Mouse (Mus musculus): ENCODE results near the gene Plekha4. TPM values are rescaled to one million over a fixed set of nuclear protein-coding genes. Genes with fewer than 3 reads are reported as not detected.
A peak's percentile ranks its signal among the peaks of the same experiment; 100 is the strongest.

Gene Plekha4
- polyA plus RNA-seq, 1 experiment from 2014 or later: 3.3 TPM

DNA sequence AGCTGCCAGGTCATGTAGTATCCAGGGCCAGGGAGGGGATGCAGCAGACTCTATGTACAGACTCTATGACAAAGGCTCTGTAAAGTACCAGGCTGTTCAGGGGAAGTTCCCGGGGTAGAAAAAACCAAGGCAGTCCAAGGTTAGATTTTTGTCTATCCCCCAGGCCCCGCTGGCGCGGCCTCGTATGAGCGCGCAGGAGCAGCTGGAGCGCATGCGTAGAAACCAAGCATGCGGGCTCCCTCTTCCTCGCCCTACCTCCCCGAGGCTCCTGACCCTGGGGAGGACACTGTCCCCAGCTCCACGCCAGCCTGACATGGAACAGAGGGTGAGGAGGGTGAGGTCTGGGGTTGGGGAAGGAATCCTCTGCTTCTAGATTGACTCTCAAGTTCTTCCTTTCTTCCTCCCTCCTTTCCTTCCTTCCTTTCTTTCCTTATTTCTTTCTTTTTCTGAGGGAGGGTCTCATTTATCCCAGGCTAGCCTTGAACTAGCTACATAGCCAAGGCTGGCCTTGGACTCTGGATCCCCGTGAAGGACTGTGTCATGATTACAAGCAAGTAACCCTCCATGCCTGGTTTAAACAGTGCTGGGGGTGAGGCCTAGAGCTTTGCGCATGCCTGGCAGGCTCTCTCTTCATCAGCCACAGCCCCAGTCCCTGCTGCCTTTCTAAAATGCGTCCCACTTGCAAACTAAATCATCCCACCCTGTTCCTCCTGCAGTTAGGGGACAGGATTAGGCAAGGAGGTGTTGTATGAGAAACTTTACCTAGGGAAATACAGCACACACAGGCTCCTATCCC, 23.7 kb downstream of the Plekha4 start:
- H3K9ac ChIP-seq: no peak overlapping the region
- no peaks in the 10 kb centered on the region for H3K4me1 ChIP-seq (replicated peaks)
- H3K9me3 ChIP-seq: no peaks in the 10 kb centered on the region
- no peak overlapping the region for H3K27ac ChIP-seq (replicated peaks)
- H3K4me3 ChIP-seq: no peak overlapping the region
- H3K4me2 ChIP-seq: no peak overlapping the region
- H3K27me3 ChIP-seq: no peaks in the 10 kb centered on the region
- no peak for ATAC-seq (ENCODE audit: low FRiP score, low read depth)
- H3K36me3 ChIP-seq: no peaks in the 10 kb centered on the region
- 87% methylated on average over 16 of the region's 16 CpGs for WGBS

DNA sequence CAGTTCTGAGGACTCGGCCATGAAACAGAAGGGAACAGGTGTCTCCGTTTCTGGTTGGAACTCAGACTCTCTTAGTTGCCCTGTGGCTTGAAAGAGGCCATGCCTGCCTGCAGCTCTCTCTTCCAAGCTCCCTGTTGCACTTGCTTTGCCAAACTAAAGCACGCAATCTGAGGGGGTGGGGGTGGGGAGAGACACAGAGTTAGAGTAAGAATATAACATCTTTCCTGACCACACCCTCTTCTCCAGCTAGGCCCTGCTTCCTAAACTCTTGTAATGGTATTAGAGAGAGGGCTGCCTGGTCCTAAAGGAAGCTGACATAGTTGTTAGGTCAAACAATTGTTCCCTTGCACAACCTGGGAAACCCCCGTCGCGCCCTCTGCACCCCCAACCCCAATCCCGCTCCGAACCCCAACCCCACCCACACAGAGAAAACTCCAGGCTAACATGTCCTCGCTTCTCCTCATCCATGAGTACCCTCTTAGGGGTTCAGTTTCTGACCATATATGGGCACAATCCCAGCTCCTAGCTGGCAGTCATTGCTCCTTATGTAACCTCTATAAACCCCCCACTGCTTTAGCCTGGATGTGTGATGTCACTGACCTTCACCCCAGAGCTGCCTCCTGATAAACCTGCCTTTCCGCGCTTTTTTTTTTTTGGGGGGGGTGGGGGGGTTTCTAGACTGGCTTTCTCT, 24.8 kb downstream of the Plekha4 start:
- Histone ChIP-seq H3K4me3 (no peak overlapping the region), H3K36me3 (no peaks in the 10 kb centered on the region), H3K27ac (replicated peaks) (no peak overlapping the region), H3K9ac (no peak overlapping the region), H3K9me3 (no peaks in the 10 kb centered on the region), H3K4me1 (replicated peaks) (no peaks in the 10 kb centered on the region), H3K4me2 (no peak overlapping the region), H3K27me3 (no peaks in the 10 kb centered on the region)
- ATAC-seq (ENCODE audit: low FRiP score, low read depth): no peak
- 79% methylated on average over 11 of the region's 11 CpGs for WGBS

DNA sequence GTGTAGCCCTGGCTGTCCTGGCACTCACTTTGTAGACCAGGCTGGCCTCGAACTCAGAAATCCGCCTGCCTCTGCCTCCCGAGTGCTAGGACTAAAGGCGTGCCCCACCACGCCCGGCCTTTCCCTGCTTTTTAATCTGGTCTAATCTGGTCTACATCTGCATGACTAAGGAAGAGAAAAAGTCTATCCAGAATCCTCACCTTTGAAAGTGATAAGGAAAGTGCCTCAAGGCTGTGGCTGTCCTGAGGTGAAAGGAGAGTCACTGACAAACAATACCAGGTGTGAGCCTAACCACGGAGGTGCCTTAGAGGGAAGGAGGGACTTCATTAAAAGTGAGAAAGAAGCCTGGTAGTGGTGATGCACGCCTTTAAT, 25.4 kb downstream of the Plekha4 start:
- 85% methylated on average over 8 of the region's 8 CpGs for WGBS

DNA sequence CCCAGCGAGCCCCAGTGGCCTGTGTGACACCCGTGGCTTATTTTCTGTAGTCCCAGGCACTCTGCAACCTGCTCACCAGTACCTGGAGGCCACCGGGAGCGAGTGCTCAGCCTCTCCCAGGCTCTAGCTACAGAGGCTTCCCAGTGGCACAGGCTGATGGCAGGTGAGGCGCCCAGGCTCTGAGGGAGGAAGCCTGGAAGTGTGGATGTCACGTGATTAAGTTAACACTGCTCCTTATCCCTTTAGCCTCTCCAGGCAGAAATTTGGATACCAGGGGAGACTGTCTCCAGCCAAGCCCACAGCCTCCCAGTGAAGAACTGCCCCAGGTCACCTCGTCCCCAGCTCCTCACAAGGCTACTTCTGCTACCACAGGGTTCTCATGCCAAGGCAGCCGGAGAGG, 27.4 kb downstream of the Plekha4 start:
- no peaks in the 10 kb centered on the region for H3K27me3 ChIP-seq
- no peaks in the 10 kb centered on the region for H3K4me1 ChIP-seq (replicated peaks)
- 72% methylated on average over 8 of the region's 8 CpGs for WGBS
- no peak overlapping the region for H3K4me2 ChIP-seq
- ATAC-seq (ENCODE audit: low FRiP score, low read depth): no peak
- H3K9me3 ChIP-seq: no peaks in the 10 kb centered on the region
- no peaks in the 10 kb centered on the region for H3K36me3 ChIP-seq
- H3K9ac ChIP-seq: no peak overlapping the region
- no peak overlapping the region for H3K27ac ChIP-seq (replicated peaks)
- no peak overlapping the region for H3K4me3 ChIP-seq

More for the DNA sequence above, 25.4 kb downstream of the Plekha4 start:
- ATAC-seq (ENCODE audit: low FRiP score, low read depth): no peak
- Histone ChIP-seq H3K9me3 (no peaks in the 10 kb centered on the region), H3K4me2 (no peak overlapping the region), H3K27me3 (no peaks in the 10 kb centered on the region), H3K4me3 (no peak overlapping the region), H3K4me1 (replicated peaks) (no peaks in the 10 kb centered on the region), H3K9ac (no peak overlapping the region), H3K27ac (replicated peaks) (no peak overlapping the region), H3K36me3 (no peaks in the 10 kb centered on the region)

DNA sequence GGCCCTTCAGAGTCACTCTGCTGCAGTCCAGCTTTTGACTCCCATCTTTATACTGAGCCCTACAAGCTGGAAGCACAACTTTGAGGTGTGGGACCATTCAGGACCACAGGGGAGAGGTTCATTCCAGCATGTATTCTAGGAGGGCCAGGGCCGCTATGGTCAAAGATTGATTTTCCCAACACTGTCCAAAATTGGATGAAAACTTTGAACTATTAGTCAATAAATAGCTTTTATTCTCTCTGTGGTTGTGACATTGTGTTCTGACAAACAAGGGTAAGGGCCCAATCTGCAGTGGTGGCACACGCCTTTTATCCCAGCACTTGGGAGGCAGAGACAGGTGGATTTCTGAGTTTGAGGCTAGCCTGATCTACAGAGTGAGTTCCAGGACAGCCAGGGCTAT, 27.9 kb downstream of the Plekha4 start:
- no peaks in the 10 kb centered on the region for H3K4me1 ChIP-seq (replicated peaks)
- no peaks in the 10 kb centered on the region for H3K9me3 ChIP-seq
- H3K4me3 ChIP-seq: no peak overlapping the region
- no peak overlapping the region for H3K4me2 ChIP-seq
- H3K9ac ChIP-seq: no peak overlapping the region
- no peak overlapping the region for H3K27ac ChIP-seq (replicated peaks)
- WGBS: 87% methylated on average over 2 of the region's 2 CpGs
- ATAC-seq (ENCODE audit: low FRiP score, low read depth): no peak
- no peaks in the 10 kb centered on the region for H3K36me3 ChIP-seq
- no peaks in the 10 kb centered on the region for H3K27me3 ChIP-seq

DNA sequence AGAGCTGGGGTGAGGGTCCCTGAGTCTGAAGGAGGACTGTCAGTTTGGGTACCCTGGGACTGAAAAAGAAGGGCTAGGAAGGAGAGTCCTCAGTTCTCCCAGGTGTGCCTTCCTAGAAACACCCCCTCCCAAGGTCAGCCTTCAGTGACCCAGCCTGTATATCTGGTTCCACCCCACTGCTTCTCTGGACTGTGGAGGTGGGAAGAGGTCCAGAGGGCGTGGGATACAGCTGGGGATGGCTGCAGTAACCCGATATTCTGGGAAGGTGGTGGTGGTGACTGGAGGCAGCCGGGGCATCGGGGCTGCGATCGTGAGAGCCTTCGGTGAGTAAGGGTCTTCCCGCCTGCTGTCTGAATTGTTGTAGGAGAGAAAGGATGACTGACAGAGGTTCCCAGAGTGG, 28.6 kb downstream of the Plekha4 start, which contains the start of gene Hsd17b14:
Gene Hsd17b14, plus strand, starts transcription at position 150 of the 400 bp plus-strand sequence.
- no peaks in the 10 kb centered on the region for H3K36me3 ChIP-seq
- H3K27ac ChIP-seq (replicated peaks): no peak within 1 kb of the TSS
- no peak for ATAC-seq (ENCODE audit: low FRiP score, low read depth)
- no peaks in the 10 kb centered on the region for H3K9me3 ChIP-seq
- no peaks in the 10 kb centered on the region for H3K4me1 ChIP-seq (replicated peaks)
- no peaks in the 10 kb centered on the region for H3K27me3 ChIP-seq
- H3K4me2 ChIP-seq: no peak within 1 kb of the TSS
- no peak within 1 kb of the TSS for H3K4me3 ChIP-seq
- WGBS: 56% methylated on average over 8 of the region's 8 CpGs
- H3K9ac ChIP-seq: no peak within 1 kb of the TSS

DNA sequence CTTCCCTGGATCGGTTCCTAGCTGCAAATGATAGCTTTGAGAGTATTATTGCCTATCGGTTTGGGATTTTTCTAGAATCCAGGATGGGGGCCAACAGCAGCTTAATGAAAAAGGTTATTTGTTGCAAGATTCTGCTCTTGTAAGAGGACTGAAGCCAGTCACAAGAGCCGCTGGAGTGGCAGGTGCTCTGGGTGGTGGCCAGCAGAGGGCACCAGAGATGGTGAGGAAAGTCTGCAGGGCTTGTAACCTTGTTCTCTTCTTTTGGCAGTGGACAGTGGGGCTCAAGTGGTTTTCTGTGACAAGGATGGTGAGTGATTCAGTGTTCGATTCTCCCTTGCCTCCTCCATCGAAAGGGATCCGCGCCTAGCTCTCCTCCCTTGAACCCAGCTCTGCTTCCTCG, 29.7 kb downstream of the Plekha4 start:
- ATAC-seq (ENCODE audit: low FRiP score, low read depth): no peak
- no peak overlapping the region for H3K9ac ChIP-seq
- no peak overlapping the region for H3K4me3 ChIP-seq
- H3K36me3 ChIP-seq: no peaks in the 10 kb centered on the region
- 0 out of 2 replicates have a peak, but pooled peaks cover under 1% of the 10 kb centered on the region for H3K4me1 ChIP-seq (replicated peaks)
- H3K27me3 ChIP-seq: no peaks in the 10 kb centered on the region
- no peaks in the 10 kb centered on the region for H3K9me3 ChIP-seq
- no peak overlapping the region for H3K27ac ChIP-seq (replicated peaks)
- 25% methylated on average over 8 of the region's 8 CpGs for WGBS
- H3K4me2 ChIP-seq: no peak overlapping the region

DNA sequence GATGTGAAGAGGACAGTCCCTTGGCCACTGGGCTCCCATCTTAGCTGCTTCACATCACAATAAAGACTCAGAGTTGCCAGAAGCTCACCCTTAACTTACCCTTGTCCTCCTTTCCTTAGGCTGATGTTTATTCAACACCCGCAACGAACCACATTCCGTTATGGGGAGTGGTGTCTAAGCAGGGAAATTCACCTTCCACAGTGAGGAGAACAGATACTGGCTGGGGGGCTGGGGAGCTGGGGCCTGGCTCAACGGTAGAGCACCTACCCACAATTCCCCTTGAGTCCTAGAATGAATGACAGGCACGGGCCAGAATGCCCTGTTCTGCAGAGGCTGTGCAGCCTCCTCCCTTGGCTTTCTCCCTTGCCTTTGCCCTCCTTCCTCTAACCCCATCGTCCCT, 32.8 kb downstream of the Plekha4 start:
- Histone ChIP-seq H3K27me3 (no peaks in the 10 kb centered on the region), H3K4me2 (no peak overlapping the region), H3K9ac (no peak overlapping the region), H3K9me3 (no peaks in the 10 kb centered on the region), H3K36me3 (no peaks in the 10 kb centered on the region), H3K4me3 (no peak overlapping the region), H3K27ac (replicated peaks) (no peak overlapping the region), H3K4me1 (replicated peaks) (peaks cover 5% of the 10 kb centered on the region; the same call in 1 of the 2 replicates)
- WGBS: 60% methylated on average over 6 of the region's 6 CpGs
- ATAC-seq (ENCODE audit: low FRiP score, low read depth): no peak

DNA sequence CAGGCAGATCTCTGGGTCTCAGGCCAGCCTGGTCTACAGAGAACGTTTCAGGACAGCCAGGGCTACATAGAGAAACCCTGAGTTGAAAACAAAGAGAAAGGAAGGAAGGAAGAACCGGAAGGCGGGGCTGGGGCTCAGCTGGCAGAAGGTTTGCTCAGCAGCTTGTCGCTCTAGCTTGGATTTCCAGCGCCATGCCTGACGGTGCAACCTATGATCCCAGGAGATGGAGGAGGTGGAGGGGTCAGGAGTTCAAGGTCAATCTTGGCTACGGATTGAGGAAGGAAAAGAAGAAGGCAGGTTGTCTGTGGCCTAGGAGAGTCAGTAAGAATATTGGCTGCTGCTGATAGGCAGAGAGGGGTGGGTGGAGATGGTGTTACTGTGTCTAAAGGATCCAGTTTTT, 34.1 kb downstream of the Plekha4 start:
- WGBS: 72% methylated on average over 7 of the region's 7 CpGs

DNA sequence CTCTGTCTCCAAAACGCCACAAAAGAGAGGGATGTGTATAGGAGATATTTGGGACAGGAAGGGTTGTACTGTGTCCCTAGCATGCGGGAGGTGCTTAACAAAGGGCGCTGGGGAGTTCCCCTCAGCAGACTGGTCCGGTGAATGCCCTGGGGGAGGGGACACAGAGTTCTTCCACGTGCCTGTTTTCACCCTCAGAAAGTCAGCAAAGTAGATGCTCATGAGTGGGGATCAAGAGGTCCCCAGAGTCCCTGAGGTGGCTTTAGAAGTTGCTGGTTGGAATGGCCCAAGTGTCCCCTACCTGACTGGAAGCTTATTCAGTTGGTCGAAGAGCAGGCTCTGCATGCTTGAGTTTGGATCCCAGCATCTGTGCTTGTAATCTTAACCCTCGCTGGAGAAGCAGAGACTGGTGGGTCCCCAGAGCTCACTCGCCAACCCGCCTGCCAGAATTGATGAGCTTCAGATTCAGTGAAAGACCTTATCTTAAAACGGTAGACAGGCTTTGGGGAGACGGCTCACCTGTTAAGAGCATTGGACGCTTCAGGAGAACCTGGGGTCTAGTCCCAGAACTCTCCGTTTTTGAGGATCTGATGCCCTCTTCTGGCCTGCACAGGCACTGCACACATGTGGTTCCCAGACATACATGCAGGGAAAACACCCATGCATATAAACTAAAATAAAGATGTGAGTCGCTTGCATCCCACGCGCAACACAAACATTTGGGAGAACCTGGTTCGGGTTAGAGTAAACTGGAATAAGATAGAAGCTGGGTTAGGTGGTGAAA, 34.9 kb downstream of the Plekha4 start:
- ATAC-seq (ENCODE audit: low FRiP score, low read depth): 0 out of 2 replicates have a peak, but pooled peaks have one; percentile 77
- Histone ChIP-seq H3K4me1 (replicated peaks) (peaks cover 5% of the 10 kb centered on the region; the same call in 1 of the 2 replicates), H3K9ac (no peak overlapping the region), H3K27ac (replicated peaks) (no peak overlapping the region), H3K36me3 (no peaks in the 10 kb centered on the region), H3K4me2 (no peak overlapping the region; the same call in 1 of the 2 replicates), H3K9me3 (no peaks in the 10 kb centered on the region), H3K4me3 (no peak overlapping the region), H3K27me3 (no peaks in the 10 kb centered on the region)
- WGBS: 27% methylated on average over 17 of the region's 17 CpGs

More for the DNA sequence above, 34.1 kb downstream of the Plekha4 start:
- H3K27ac ChIP-seq (replicated peaks): no peak overlapping the region
- no peak overlapping the region for H3K4me2 ChIP-seq
- peaks cover 5% of the 10 kb centered on the region; the same call in 1 of the 2 replicates for H3K4me1 ChIP-seq (replicated peaks)
- H3K4me3 ChIP-seq: no peak overlapping the region
- H3K9ac ChIP-seq: no peak overlapping the region
- ATAC-seq (ENCODE audit: low FRiP score, low read depth): no peak
- H3K27me3 ChIP-seq: no peaks in the 10 kb centered on the region
- H3K9me3 ChIP-seq: no peaks in the 10 kb centered on the region
- no peaks in the 10 kb centered on the region for H3K36me3 ChIP-seq

DNA sequence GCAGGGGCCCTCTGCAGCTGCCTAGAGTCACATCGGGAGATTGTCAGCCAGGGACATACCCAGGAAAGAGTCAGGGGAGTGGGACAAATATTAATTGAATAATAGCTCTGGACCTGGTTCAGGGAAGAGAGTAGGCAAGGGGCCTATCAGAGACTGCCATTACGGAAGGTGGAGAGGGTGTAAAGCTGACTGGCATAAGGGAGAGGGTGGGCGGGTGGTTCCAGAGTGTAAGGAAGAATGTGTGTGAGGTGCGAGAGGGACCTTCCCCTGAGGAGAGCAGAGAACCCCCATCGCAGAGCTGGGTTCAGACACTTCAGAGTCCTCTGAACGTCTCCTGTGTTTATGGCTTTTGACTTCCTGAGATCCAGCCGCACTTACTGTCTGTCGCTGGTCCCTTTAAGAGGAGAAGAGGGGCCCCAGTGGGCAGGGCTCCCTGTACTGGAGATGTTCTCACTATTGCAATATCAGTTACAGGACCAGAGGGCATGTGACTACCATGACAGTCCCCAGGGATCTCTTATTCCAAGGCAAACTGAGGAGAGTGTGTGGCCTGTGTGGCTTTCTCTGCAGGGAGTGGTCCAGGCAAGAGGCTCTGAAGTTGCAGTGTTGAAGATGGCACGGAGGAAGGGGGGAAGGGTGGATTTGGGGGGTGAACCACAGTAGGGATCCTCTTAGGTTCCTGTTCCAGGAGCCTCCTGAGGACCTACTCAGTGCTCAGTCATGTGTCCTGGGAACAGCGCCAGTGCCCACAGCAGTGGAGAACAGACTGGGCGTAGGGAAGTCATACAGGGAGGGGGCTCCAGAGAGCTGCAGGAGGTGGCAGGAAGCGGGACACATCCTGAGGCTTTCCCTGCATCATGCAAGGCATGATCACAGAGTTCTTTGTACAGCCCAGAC, 35.7 kb downstream of the Plekha4 start:
- 0 out of 2 replicates have a peak, but pooled peaks have one; percentile 10 for ATAC-seq (ENCODE audit: low FRiP score, low read depth)

More for the DNA sequence above, 35.7 kb downstream of the Plekha4 start:
- H3K36me3 ChIP-seq: no peaks in the 10 kb centered on the region
- 0 out of 2 replicates have a peak, but pooled peaks cover 4% of the 10 kb centered on the region for H3K27me3 ChIP-seq
- H3K9me3 ChIP-seq: no peaks in the 10 kb centered on the region
- peaks cover 5% of the 10 kb centered on the region; the same call in 1 of the 2 replicates for H3K4me1 ChIP-seq (replicated peaks)
- no peak overlapping the region for H3K27ac ChIP-seq (replicated peaks)
- WGBS: 51% methylated on average over 12 of the region's 12 CpGs
- H3K9ac ChIP-seq: no peak overlapping the region
- no peak overlapping the region; the same call in 1 of the 2 replicates for H3K4me2 ChIP-seq
- no peak overlapping the region for H3K4me3 ChIP-seq

Data from hindbrain, embryonic 15.5 days (tissue).